Mouse (Mus musculus): ENCODE data around the gene Usp49.

DNA sequence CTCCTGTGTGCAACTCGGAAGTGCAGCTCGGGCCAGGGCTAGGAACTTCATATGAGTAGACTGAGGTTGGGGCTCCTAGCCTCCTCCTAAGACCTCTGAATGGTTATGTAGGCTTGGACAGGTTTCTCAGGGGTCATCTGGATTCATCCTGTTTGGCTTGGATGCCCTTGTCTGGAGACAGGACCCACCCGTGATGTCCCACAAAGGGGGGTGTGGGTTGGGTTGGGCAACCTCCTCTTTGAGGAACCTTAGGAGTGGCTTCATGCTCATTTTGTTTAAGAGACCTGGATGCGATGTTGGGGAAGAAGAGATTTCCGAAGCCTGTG is 33.7 kb upstream of the Usp49 start:
- TF ChIP-seq POLR2A (IDR thresholded peaks at IDR 0.05; ENCODE audit: low read depth, low read length) (no peak), CTCF (IDR thresholded peaks at IDR 0.05; ENCODE audit: borderline replicate concordance, insufficient read depth, low read length) (no peak)

Measured in embryonic fibroblast, embryonic 13.5 days (primary cell).